Mouse (Mus musculus): Measurements from ENCODE around the gene Igsf9b.

The Igsf9b gene

DNA sequence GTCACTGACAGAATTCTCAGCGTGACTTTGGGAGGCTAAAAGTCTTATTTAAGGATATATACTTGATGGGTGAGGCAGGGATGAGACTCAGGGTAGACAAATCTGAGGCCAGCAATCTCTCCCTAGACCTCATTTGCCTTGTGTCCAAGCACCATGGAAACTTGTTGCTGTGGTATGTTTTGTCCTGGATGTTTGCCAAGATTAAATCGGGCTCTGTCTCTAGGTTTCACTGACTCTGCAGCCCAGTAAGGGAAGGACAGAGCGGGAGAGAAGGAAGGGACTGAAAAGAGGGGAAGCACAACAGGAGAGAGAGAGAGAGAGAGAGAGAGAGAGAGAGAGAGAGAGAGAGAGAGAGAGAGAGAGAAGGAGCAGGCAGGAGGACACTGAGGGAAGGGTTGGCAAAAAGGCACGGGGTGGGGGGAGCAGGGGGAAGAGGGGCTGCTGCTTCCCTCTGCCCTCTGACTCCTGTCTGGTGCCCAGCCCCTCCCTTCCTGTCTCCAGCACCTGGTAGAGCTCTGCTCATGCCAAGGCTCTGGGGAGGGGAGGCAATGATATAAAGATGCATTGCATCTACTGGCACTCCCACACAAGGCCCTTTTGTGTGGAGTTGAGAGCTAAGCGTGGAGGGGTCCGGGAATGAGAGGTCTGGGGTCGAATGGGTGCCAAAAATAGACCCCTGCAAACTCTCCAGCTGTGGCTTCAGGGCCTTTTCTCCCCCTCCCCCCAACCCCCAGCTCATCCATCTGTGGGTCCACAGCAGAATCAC lies 9.3 kb upstream of the Igsf9b start:
- no peak for DNase-seq (ENCODE audit: low spot score)

DNA sequence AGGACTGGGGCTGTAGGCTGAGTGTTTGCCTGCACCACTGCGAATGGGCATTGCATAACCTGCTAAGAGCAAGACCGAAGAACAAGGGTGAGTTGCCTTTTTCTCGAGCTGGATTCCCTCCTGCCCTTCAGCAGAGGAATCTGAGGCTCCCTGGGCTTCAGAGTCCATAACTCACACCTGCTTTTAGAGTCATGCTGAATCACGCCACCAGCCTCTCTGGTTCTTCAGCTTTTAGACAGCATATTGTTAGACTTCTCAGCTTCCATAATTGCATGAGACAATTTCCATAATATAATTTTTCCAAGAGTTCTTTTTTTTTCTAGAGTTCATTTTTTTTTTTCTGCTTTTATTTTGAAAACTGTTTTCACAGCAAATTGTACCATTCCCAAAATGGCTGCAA lies 4.6 kb upstream of the Igsf9b start:
- DNase-seq (ENCODE audit: low spot score): no peak

DNA sequence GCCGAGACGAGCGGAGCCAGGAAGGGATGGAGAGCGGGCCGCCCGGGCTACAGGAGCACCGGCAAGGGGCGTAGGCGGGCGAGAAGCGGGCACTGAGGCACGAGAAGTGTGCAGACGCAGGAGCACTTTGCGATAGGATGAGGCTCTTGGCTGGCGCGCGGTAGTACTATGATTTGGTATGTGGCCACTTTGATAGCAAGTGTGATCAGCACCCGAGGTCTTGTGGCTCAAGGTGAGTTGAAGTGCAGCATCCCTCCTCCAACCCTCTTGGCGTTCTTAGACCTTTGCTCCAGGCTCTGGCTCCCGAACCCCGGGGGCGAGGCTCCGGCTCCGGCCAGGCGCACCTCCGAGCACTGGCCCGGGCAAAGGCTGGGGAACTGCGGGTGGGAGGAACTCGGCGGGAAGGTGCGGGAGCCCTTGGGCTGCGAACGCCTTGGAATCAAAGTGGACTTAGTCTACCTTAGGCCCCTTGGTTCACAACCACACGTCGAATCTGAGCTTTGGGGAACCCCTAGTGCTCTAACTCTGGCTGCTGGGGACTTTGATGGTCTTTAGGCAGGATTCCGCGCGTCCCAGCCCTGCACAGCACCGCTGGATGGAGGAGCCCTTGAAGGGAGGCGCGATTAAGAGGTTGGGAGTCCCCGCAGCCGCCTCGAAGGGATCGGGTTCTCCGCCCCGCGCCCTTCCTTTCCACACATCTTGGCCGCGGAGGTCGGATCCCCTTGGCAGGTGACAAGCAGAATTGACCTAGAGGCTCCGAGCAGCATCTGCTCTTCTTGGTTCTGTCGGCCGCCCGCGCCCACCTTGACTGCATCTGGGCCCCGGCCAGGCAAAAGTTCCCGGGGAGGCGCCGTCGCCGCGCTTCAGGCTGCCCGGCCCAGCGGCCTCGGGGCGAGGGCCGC lies 533 bp downstream of the Igsf9b start:
- no peak for DNase-seq (ENCODE audit: low spot score)

DNA sequence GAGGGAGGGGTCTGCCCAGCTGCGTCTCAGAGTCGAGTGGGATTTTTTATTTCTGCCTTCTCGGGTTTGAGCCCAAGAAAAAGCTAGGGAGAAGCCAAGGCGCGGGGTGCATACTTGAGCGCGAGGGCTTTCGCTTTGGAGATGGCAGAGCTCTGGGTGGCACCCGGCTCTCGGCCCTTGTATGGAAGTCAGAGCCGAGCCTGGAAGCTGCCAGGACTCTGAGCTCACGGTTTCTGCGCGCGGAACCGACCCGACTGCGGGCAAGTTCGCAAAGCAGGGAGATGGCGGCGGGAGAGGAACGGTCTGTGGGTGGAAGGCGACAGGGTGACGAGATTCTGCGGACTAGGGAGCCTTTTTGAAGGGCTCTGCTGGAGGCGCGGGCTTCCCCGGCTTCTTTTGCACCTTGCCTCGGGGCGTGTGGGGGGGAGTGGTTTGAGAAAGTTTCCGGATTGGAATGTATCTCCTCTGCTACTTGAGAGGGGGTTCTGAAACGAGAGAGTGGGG lies 1.2 kb downstream of the Igsf9b start:
- peak; percentile 9 for DNase-seq (ENCODE audit: low spot score)

DNA sequence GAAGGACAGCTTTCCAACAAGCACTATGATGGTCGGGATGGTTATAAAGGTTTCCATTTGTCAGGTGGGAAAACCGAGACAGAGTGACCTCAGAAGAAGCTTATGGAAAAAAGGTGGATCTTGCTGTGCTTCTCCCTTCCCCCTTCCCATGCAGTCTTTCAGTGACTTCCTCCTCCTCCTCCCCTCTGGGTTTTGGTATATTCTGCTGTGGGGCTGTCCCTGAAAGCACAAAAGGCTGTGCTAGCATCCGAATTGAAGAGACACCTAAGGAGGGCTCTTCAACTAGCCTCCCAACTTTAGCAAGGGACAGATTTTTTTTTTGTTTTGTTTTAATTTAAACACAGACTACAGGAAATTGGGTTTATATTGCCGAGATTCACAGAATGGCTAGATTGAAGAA lies 1.7 kb downstream of the Igsf9b start:
- DNase-seq (ENCODE audit: low spot score): no peak

DNA sequence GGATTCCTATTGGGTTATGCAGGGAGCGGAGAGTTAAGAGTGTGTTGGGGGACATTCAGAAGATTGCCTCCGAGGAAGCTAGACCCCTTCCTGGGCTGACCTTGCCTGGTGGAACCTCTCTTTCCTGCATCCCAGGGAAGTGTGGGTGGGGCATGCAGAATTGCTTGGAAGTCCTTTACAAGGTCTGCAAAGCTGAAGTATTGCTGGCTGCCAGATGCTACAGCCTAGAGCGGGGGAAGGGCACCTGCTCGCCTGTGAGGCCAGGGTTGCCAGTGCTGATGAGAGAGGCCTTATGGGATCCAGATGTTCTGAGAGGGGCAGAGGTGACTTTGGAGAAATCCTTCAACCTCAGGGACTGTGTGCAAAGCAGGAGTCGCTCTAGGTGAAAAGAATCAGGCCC lies 2.5 kb downstream of the Igsf9b start:
- DNase-seq (ENCODE audit: low spot score): no peak

DNA sequence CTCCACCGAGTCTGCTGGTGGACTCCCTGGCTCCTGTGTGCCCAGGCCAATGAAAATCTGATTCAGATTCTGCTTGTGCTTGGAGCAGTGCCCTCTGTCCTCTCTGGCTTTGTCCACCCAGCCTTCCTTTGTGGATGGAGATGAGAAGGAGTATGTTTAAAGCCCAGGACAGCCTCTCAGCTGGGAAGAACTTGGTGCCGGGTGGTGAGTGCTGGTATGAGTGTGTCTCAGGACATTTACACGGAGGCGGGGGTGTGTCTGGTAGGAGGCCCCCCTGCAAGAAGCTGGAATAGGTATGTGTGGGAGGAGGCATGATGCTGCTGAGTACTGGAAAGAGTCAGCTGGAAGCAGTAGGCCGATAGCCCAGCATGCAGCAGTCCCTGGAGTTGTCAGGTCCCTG lies 3.3 kb downstream of the Igsf9b start:
- no peak for DNase-seq (ENCODE audit: low spot score)

DNA sequence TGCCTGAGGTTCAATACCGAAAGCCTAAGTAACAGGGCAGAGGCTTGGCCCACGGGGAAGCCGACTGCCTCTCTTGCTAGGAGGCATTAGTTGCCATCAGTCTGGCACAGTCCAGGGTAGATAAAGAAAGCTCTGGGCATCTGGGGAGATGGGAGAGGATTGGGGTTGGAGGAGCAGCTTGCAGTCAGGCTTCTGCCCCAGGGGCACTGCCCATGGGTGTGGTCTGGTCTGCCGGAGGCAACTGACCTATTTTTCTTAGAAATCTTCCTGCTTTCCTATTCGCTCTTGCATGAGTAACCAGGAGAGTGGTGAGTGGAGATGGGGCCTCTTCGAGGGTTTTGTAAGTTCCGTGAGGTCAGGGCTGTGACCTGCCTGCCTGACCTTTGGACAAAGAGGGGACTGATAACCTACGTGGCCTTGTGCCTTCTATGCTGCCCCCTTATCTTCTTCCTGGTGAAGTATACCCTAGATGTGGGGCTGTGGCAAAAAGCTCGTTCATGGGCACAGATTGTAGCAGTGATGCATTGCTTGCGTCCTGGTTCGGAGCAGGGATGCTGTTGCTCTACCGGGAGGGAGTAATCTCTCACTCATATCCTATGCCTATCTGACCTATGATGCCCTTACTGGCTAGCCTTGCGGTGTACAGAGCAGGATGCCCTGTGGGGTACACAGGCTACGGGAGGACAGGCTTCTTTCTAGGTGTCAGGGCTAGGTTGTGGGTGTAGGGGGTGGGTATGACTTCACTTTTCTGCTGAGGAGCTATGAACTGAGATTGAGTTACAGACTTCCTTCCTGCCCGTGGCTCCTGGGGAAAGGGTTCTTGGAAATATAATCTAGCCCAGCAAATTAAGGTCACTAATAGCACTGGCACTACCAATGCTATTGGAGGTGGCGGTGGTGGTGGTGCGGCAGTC lies 4.8 kb downstream of the Igsf9b start:
- no peak for DNase-seq (ENCODE audit: low spot score)

DNA sequence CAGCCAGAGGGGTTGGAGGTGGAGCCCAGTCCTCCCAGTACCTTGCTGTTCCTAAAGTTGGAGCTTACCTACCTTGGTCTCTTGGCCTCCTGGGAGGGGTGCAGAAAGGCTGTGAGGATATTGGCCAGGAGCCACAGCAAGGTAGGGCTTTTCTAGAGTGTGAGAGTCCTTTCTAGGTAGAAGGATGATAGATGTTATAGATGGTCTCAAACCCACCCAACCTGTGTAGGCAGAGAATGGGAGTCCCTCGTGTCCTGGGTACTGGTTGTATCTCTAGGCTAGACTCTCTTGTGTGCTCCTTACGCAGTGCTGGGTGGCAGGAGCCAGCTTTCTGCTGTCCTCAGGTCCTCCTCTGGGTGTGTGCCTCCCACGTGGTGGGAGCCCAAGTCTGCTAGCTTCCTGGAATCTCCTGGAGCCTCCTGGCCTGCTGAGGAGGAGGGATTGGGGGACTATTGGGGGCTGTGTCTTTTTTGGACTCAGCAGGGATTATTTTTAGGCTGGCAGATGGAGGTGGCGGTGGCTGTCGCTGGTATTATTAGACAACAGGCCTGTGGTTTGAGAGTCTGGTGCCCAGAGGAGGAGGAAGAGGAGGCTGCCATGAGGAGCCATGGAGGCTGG lies 5.6 kb downstream of the Igsf9b start:
- DNase-seq (ENCODE audit: low spot score): no peak

DNA sequence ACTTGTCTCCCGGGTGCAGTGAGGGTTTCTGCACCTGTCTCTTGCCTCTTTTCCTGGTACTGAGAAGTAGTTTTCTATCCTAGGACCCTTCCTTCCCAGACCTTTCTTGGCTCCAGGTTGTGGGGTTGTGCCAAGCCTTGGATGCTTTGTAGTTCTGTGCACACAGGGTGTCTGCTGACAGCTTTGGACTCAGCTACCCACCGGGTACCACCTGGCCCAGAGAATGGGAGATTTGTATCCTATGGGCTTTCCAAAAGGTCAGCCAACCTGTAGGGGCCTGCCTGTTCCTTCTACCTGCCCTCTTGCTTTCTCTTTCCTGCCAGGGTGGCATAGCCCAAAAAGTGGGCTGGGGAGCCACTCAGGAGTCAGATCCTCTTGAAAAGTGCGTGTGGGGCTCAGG lies 6.5 kb downstream of the Igsf9b start:
- no peak for DNase-seq (ENCODE audit: low spot score)

DNA sequence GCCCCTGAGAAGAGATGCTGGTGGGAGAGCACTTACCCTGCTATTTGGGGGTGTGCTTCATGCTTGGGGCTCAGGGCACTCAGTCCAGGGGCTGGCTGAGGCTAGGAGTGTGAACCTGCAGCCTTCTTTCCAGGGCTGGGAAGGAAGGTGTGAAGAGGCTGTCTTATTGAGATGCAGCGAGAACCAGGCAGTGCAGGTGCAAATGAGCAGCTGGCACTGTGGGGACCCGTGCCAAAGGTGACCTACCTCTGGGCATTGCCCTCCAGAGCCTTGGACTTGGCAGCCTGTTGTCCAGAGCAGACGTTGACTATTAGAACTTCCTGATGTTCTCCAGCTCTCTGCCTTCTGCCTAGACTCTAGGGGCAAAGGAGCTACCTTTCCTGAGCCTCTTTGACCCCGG lies 7.6 kb downstream of the Igsf9b start:
- DNase-seq (ENCODE audit: low spot score): no peak

DNA sequence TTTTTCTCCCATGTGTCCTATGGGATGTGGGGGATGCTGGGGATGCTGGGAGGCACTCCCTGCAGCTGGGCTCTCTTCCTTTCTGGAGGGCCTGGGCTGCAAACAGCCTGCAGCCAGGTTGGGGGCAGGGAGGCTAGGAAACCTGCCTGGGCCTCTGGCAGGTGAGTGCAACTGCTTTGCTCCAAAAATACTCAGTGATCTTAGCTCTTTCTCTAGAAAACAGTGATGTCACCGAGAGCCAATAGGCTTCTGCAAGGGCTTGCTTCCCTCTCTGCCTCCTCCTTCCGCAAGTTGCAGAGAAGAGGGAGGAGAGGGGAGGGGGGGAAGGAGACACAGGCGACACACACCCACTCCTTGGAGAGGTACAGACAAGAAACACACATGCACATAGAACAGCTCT lies 8.3 kb downstream of the Igsf9b start:
- no peak for DNase-seq (ENCODE audit: low spot score)

DNA sequence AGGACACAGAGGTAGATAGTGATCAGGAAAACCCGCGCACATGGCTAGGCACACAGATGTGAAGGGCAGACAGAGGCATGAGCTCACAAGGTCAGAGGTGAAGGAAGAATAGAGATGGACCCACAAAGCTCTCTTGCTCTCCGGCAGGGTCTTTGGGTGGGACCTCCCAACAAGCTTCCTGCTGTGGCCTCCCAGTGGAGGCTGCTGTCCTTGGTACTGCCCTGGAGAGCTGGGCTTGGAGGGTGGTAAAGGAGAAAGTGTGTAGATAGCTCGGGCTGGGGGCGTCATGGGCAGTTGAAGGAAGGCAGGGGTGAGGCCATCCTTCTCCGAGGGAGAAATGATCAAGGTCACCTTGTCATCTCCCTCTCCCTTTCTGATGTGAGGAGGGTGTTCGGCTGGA lies 9.0 kb downstream of the Igsf9b start:
- no peak for DNase-seq (ENCODE audit: low spot score)

DNA sequence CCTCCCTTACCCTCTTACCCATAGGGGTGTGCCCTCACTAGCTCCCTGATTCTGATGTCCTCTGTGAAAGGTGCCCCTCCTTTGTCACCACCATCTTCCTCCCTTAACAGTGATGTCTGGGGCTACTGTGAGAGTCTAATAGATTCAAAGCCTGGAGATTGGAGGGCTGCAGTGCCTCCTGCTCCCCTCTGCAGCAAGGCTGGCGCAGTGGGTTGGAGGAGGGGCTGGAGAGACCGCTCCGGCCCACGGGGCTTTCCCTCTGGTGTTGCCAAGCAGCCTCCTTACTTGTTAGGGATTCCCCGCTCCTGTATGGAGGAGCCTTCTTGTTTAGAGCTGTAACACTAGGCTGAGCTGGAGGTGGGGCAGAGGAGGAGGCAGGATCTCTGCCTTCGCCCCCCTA lies 9.6 kb downstream of the Igsf9b start:
- no peak for DNase-seq (ENCODE audit: low spot score)

DNA sequence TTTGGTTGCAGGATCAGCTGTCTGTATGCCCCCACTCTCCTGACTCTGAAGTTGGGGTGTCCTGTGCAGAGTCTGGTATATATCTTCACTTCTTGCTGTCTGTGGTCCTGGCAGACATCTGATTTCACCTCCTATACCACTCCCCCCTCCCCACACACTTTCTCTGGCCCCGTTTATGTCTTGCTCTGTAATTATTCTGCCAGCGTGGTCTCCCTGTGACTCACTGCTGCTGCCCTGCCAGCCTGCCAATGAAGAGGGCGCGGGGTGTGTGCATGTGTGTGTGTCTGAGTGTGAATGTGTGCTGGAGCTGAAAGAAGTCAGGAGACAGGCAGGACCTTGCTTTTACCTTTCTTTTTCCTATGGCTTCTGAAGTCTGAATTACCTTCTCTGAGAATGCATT lies 11.0 kb downstream of the Igsf9b start:
- DNase-seq (ENCODE audit: low spot score): no peak

DNA sequence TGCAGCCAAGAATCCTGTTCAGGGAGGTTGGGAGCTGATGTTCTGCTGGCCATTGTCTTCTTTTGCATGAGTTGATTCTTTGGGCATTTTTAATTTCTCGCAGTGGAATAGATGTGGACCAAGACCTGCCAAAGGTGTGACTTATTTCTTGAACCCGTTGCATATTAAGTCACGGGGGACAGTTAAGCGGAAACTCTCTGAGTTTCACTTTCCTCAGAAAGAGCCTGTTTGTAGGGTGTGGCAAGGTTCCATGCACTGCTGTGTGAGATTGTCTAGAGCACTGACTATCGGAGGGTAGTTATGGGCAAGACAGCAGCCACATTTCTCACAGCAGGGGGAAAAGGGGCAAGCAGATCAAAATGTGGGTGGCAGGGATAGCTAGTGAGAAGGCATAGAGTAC lies 14.4 kb downstream of the Igsf9b start:
- no peak for DNase-seq (ENCODE audit: low spot score)

DNA sequence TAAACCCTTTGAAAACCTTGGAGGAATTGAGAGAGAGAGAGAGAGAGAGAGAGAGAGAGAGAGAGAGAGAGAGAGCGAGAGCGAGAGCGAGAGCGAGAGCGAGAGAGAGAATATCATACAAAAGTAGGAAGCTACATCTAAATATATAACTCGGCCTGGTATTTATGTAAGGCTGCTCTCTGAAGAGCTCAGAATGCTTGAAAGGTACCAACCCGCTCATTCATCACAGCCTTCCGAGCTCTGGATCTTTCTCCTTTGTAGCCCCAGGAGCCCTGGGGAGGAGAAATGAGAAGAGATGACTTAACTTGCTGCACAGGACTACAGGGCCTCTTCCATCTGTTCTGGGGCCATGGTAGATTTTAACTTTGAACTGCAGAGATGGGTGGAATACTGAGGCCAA lies 22.3 kb downstream of the Igsf9b start:
- no peak for DNase-seq (ENCODE audit: low spot score)

DNA sequence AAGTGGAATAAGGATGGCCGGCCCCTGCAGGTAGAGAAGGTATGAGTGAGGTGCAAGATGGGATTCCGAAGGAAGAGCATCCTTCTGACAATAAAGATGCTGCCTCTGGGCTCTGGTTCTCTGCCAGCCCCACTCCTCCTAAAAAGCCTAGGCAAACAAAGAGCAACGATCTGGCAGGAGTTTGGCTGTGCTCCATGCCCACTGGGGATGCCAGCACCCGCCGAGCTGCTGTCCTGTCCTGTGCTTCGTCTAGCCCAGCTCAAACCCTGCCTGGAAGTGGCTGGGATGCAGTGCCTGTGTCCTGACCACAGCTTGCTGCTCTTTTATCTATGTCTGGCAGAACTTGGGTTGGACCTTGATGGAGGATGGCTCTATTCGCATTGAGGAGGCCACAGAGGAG lies 23.3 kb downstream of the Igsf9b start:
- no peak for DNase-seq (ENCODE audit: low spot score)

DNA sequence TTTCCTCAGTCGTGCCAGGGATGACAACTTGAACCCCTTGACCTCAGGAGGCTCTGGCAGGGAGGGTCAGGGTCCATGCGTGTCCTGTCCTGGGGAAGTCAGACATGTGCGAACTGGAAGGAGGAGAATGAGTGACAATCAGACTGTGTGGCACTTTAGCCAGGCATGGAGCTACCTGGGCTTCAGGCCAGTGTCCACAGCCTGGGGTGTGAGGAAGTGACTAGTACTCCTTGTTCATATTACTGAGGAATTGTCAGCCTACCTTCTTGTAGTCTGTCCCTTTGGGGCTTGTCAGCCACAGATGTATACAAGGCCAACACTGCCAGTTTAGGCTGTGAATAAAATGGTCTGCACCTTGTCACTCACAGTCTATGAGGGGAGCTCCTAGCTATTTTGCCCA lies 24.4 kb downstream of the Igsf9b start:
- no peak for DNase-seq (ENCODE audit: low spot score)

DNA sequence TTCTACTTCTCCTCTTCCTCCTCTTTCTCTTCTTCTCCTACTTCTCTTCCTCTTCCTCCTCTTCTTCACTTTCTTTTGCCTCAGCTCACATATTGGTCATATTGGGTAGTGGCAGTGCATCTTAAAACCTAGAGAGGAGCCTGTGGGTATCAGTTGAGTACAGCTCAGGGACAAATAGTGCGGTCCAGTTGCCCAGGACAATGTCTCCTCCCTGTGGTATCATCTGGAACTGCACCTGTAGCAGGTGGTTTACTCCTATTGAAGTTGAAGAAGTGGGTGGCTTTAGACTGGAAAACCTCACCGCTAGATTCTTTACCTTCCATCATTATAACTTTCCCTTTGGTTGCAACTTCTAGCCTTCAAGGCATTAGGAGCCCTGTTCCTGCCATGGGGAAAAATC lies 26.9 kb downstream of the Igsf9b start:
- DNase-seq (ENCODE audit: low spot score): peak; percentile 66

DNA sequence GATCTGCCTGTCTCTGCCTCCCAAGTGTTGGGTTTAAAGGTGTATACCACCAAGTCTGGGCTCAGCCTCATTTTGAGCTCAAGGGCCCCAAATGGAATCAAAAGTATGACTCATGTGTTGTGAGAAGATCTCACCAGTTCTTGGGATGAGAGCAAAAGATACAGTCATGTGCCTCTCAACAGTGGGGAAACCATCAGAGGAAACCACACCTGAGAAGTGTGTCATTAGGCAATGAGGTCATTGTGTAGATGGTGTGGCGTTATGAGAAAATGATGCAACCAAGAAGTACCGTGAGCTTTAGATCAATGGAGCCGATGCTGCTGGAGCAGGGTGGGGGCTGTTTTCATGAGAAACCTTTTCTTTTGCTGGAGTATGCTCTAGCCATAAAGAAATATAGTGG lies 28.6 kb downstream of the Igsf9b start:
- no peak for DNase-seq (ENCODE audit: low spot score)

DNA sequence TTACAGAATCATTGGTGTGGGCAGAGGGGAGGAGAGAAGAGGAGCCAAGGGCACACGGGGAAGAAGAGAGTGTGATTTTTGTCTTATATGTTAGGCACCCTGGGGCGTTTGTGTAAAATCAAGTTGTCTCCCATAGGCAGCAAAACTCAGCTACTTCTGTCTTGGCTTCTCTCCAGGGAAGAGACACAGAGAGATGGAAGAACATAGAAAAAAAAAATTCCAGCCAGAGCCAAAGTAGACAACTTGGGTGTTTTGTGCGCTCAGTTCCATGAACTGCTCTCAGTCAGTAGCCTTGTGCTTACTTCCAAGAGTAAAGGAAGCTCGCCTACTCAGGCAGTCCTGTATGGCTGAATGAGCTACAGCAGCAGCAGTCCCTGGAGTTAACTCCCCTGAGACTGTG lies 31.4 kb downstream of the Igsf9b start:
- DNase-seq (ENCODE audit: low spot score): no peak

All from ovary, postnatal 14 days (tissue).